Mouse (Mus musculus): ENCODE results near the gene Olfr555. TPM values are rescaled to one million over a fixed set of nuclear protein-coding genes. Genes with fewer than 3 reads are reported as not detected.
"Not testable (repeated sequence)": the region's sequence is repeated elsewhere in the genome, so short reads cannot be mapped to it uniquely, and the experiment has no call there.

Gene Olfr555
- not detected in 2 replicates for total RNA-seq (2015)
- total RNA-seq (2017) = not detected in 2 replicates

GRCm38 (mm10) chr7:102658523-102658922, at the start of gene Olfr555:
Gene Olfr555, plus strand, starts transcription at chr7:102658823.
- no peak for ATAC-seq (replicated peaks; ENCODE audit: poor library complexity)

GRCm38 (mm10) chr7:102618118-102618517, 40.5 kb upstream of the Olfr555 start, which contains the start of gene Olfr553:
Gene Olfr553, minus strand, starts transcription at chr7:102618218.
- ATAC-seq (replicated peaks; ENCODE audit: poor library complexity) = no peak

DNA sequence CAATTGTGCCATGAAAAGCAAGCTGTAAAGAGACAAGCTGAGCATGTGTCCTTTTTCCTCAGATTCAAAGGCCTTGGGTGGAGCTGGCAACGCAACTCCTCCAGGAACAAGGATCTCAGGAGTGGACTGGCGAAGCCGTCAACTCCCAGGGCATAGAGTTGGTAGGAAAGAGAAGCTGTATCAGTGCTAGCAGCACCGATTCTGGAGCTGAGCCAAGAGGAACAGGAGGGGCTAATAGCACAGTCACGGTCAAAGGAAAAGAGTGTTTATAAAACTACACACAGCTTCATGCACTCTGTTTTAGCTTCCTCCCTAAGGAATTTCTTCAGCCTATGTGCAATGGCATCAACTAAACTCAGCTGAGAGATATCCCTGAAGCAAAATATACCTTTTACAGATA, 39.0 kb upstream of the Olfr555 start:
- peak; percentile 86 for ATAC-seq (replicated peaks; ENCODE audit: poor library complexity)

DNA sequence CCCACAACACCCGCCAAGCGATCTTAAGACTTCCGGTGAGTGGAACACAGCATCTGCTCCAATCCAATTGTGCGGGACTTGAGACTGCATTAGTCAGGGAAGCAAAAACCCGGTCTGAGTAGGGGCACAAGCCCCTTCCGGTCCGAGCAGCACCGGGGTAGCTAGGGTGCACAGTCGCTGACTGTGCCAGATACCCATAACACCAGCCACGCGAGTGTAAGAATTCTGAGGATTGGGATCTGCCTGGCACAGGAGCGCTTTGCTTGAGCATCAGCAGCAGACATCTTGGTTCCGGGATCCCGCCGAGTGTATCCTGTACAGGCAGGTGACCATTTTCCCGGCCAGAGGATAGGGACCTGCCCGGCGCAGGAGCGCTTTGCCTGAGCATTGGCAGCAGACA, 38.3 kb upstream of the Olfr555 start:
- ATAC-seq (replicated peaks; ENCODE audit: poor library complexity) = not testable (repeated sequence)

- ATAC-seq (replicated peaks; ENCODE audit: poor library complexity) = peak; percentile 97
Measured at GRCm38 (mm10) chr7:102636665-102637064, 22.0 kb upstream of the Olfr555 start.

GRCm38 (mm10) chr7:102638132-102638531, 20.5 kb upstream of the Olfr555 start, which contains the start of gene Olfr554:
Gene Olfr554, plus strand, starts transcription at chr7:102638432.
- ATAC-seq (replicated peaks; ENCODE audit: poor library complexity) = no peak

DNA sequence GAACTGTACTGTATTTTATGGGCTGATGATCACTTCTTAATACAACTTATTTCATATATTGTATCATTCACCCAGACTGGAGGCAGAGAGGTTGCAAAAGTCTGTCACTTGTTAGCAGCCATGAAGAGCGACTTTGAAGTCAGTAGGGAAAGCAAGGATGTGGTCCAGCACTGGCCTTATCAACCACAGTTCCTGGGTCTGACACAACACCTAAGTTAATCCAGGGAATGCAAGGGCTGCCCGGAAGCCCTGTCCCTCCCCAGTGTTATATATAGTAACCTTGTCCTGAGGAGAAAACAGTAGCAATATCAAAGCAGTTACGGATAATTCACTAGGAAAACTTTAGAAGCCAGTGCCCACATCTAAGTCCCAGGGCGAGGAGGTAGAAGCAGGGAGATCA, 13.7 kb upstream of the Olfr555 start:
- ATAC-seq (replicated peaks; ENCODE audit: poor library complexity) = not testable (repeated sequence)

GRCm38 (mm10) chr7:102664599-102664998, 6.0 kb downstream of the Olfr555 start, which contains the start of gene Olfr556:
Gene Olfr556, plus strand, starts transcription at chr7:102664899.
- no peak for ATAC-seq (replicated peaks; ENCODE audit: poor library complexity)

GRCm38 (mm10) chr7:102665378-102665777, 6.8 kb downstream of the Olfr555 start:
- peak; percentile 57 for ATAC-seq (replicated peaks; ENCODE audit: poor library complexity)

- peak; percentile 83 for ATAC-seq (replicated peaks; ENCODE audit: poor library complexity)
Measured at GRCm38 (mm10) chr7:102676225-102676624, 17.6 kb downstream of the Olfr555 start.

- no peak for ATAC-seq (replicated peaks; ENCODE audit: poor library complexity)
Measured at GRCm38 (mm10) chr7:102681916-102682315, 23.3 kb downstream of the Olfr555 start.

DNA sequence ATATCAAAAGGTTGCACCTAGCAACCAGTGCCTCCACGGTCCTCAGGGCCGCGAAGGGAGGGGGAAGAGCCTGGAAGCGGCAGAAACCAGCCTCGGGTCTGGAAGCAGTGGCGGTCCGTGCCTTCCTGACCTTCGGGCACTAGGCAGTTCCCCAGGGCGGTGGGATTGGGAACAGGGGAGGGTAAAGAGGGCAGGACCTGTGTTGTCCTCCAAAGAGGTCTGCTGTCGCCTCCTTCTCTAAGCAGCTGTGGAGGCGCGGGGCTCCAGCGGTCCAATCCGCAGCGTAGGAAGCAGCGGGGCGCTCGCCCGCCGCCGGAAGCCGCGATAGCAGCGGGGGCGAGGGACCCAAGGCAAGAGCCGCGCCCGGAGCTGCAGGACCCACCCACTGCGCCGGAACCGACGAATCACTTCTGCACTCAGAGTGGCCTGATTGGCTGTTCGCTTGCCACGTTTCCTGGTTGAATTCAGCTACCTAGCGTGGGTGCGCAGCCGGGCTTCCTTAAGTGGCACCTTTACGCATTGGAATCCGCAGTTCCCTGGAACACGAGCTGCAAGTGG, 28.4 kb downstream of the Olfr555 start, which contains the start of gene Trim68:
TSS of gene Trim68 (minus strand) at position 384 of the 558 bp plus-strand sequence.
- ATAC-seq (replicated peaks; ENCODE audit: poor library complexity) = peak; percentile 99

GRCm38 (mm10) chr7:102695358-102696125, 36.9 kb downstream of the Olfr555 start, which contains the start of gene Olfr557:
Gene Olfr557, plus strand, starts transcription at chr7:102695910.
- ATAC-seq (replicated peaks; ENCODE audit: poor library complexity) = peak; percentile 99

GRCm38 (mm10) chr7:102698461-102698860, 39.8 kb downstream of the Olfr555 start:
- no peak for ATAC-seq (replicated peaks; ENCODE audit: poor library complexity)

DNA sequence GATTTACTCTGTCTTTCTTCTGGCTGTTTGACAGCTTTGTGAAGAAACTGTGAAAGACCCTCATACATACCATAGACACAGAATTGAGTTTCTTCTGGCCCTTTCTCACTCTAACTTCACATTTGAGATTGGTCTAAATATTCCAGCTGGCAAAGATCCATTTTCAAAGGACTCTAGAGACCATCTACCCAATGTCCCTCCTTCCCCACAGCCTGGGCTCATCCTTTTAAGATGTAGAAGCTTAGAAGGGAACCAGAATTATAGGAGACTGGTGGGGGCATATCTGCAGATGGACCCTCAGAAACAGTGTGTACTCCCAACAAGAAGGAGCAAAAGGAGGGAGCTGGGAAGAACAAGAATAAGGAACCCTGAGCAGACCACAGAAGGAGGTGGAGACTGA, 43.3 kb downstream of the Olfr555 start, which contains the start of gene Olfr558:
TSS of gene Olfr558 (plus strand) at position 301 of the 400 bp plus-strand sequence.
- no peak for ATAC-seq (replicated peaks; ENCODE audit: poor library complexity)

Other genes starting within 250 kb of the Olfr555 start
- 245 and 255 TPM in 2 replicates for gene Rrm1, start 217.1 kb upstream of the Olfr555 start, total RNA-seq (2015)
- gene Rrm1, start 217.1 kb upstream of the Olfr555 start, total RNA-seq (2017) = 673 and 874 TPM in 2 replicates
- gene Olfr543, start 177.1 kb upstream of the Olfr555 start, total RNA-seq (2015) = not detected in 2 replicates
- not detected in 2 replicates for gene Olfr543, start 177.1 kb upstream of the Olfr555 start, total RNA-seq (2017)
- not detected in 2 replicates for gene Olfr544, start 170.5 kb upstream of the Olfr555 start, total RNA-seq (2015)
- gene Olfr544, start 170.5 kb upstream of the Olfr555 start, total RNA-seq (2017) = not detected in 2 replicates
- gene Olfr545, start 159.2 kb upstream of the Olfr555 start, total RNA-seq (2015) = not detected in 2 replicates
- gene Olfr545, start 159.2 kb upstream of the Olfr555 start, total RNA-seq (2017) = not detected in 2 replicates
- gene Olfr547, start 124.1 kb upstream of the Olfr555 start, total RNA-seq (2015) = not detected in 2 replicates
- not detected in 2 replicates for gene Olfr547, start 124.1 kb upstream of the Olfr555 start, total RNA-seq (2017)
- gene Olfr548-ps1, start 117.9 kb upstream of the Olfr555 start, total RNA-seq (2015) = not detected in 2 replicates
- not detected in 2 replicates for gene Olfr548-ps1, start 117.9 kb upstream of the Olfr555 start, total RNA-seq (2017)
- not detected in 2 replicates for gene Olfr549, start 109.0 kb upstream of the Olfr555 start, total RNA-seq (2015)
- gene Olfr549, start 109.0 kb upstream of the Olfr555 start, total RNA-seq (2017) = not detected in 2 replicates
- gene Trim21, start 93.3 kb upstream of the Olfr555 start, total RNA-seq (2015) = 7.4 and 11.5 TPM in 2 replicates
- 29.3 and 45.8 TPM in 2 replicates for gene Trim21, start 93.3 kb upstream of the Olfr555 start, total RNA-seq (2017)
- gene Olfr550, start 87.4 kb upstream of the Olfr555 start, total RNA-seq (2015) = 0.27 TPM in 1 of 2 replicates, not detected in the other
- not detected in 2 replicates for gene Olfr550, start 87.4 kb upstream of the Olfr555 start, total RNA-seq (2017)
- not detected in 2 replicates for gene Olfr551, start 66.9 kb upstream of the Olfr555 start, total RNA-seq (2015)
- gene Olfr551, start 66.9 kb upstream of the Olfr555 start, total RNA-seq (2017) = not detected in 2 replicates
- 0.10 TPM in 1 of 2 replicates, not detected in the other for gene Olfr552, start 61.1 kb upstream of the Olfr555 start, total RNA-seq (2015)
- not detected in 2 replicates for gene Olfr552, start 61.1 kb upstream of the Olfr555 start, total RNA-seq (2017)
- gene Olfr553, start 40.6 kb upstream of the Olfr555 start, total RNA-seq (2015) = not detected in 2 replicates
- not detected in 2 replicates for gene Olfr553, start 40.6 kb upstream of the Olfr555 start, total RNA-seq (2017)
- not detected in 2 replicates for gene Olfr554, start 20.4 kb upstream of the Olfr555 start, total RNA-seq (2015)
- gene Olfr554, start 20.4 kb upstream of the Olfr555 start, total RNA-seq (2017) = not detected in 2 replicates
- gene Olfr556, start 6.1 kb downstream of the Olfr555 start, total RNA-seq (2015) = not detected in 2 replicates
- not detected in 2 replicates for gene Olfr556, start 6.1 kb downstream of the Olfr555 start, total RNA-seq (2017)
- gene Trim68, start 28.5 kb downstream of the Olfr555 start, total RNA-seq (2015) = 6.1 and 6.4 TPM in 2 replicates
- 4.8 and 5.6 TPM in 2 replicates for gene Trim68, start 28.5 kb downstream of the Olfr555 start, total RNA-seq (2017)
- not detected in 2 replicates for gene Olfr557, start 37.1 kb downstream of the Olfr555 start, total RNA-seq (2015)
- gene Olfr557, start 37.1 kb downstream of the Olfr555 start, total RNA-seq (2017) = 0.24 TPM in 1 of 2 replicates, not detected in the other
- gene Olfr558, start 43.4 kb downstream of the Olfr555 start, total RNA-seq (2015) = not detected in 2 replicates
- not detected in 2 replicates for gene Olfr558, start 43.4 kb downstream of the Olfr555 start, total RNA-seq (2017)
- gene Olfr33, start 60.2 kb downstream of the Olfr555 start, total RNA-seq (2015) = not detected in 2 replicates
- gene Olfr33, start 60.2 kb downstream of the Olfr555 start, total RNA-seq (2017) = not detected in 2 replicates
- not detected in 2 replicates for gene Olfr559, start 68.7 kb downstream of the Olfr555 start, total RNA-seq (2015)
- gene Olfr559, start 68.7 kb downstream of the Olfr555 start, total RNA-seq (2017) = not detected in 2 replicates
- gene Olfr560, start 100.5 kb downstream of the Olfr555 start, total RNA-seq (2015) = not detected in 2 replicates
- not detected in 2 replicates for gene Olfr560, start 100.5 kb downstream of the Olfr555 start, total RNA-seq (2017)
- not detected in 2 replicates for gene Olfr78, start 100.6 kb downstream of the Olfr555 start, total RNA-seq (2015)
- gene Olfr78, start 100.6 kb downstream of the Olfr555 start, total RNA-seq (2017) = not detected in 2 replicates
- gene Olfr561, start 112.4 kb downstream of the Olfr555 start, total RNA-seq (2015) = not detected in 2 replicates
- gene Olfr561, start 112.4 kb downstream of the Olfr555 start, total RNA-seq (2017) = not detected in 2 replicates
- gene Olfr564, start 144.7 kb downstream of the Olfr555 start, total RNA-seq (2015) = not detected in 2 replicates
- not detected in 2 replicates for gene Olfr564, start 144.7 kb downstream of the Olfr555 start, total RNA-seq (2017)
- gene Olfr566, start 199.9 kb downstream of the Olfr555 start, total RNA-seq (2015) = not detected in 2 replicates
- gene Olfr566, start 199.9 kb downstream of the Olfr555 start, total RNA-seq (2017) = not detected in 2 replicates
- not detected in 2 replicates for gene Olfr568, start 218.3 kb downstream of the Olfr555 start, total RNA-seq (2015)
- not detected in 2 replicates for gene Olfr568, start 218.3 kb downstream of the Olfr555 start, total RNA-seq (2017)
- gene Olfr569, start 232.1 kb downstream of the Olfr555 start, total RNA-seq (2015) = not detected in 2 replicates
- gene Olfr569, start 232.1 kb downstream of the Olfr555 start, total RNA-seq (2017) = not detected in 2 replicates
- not detected in 2 replicates for gene Olfr570, start 235.8 kb downstream of the Olfr555 start, total RNA-seq (2015)
- not detected in 2 replicates for gene Olfr570, start 235.8 kb downstream of the Olfr555 start, total RNA-seq (2017)